Mouse (Mus musculus) cerebellum, adult 2 months (tissue): Measurements from ENCODE around the gene Aspscr1.

Experiments used
- CTCF ChIP-seq: fragments of 200-500 bp; IDR thresholded peaks from 2 replicates; pipeline ENCODE4 v1.5.1; 2011; ENCODE audit warnings: low read depth, mild to moderate bottlenecking, control low read depth, low read length, moderate library complexity, borderline replicate concordance; ENCODE audit not compliant: insufficient read depth
- POLR2A ChIP-seq: fragments of 200-500 bp; IDR thresholded peaks from 2 replicates; pipeline ENCODE4 v1.6.1; 2011; ENCODE audit warnings: low read length, control low read depth, borderline replicate concordance; ENCODE audit not compliant: insufficient read depth

- TF ChIP-seq CTCF: no peak
- peak; percentile 80 for TF ChIP-seq POLR2A
Measured at GRCm38 (mm10) chr11:120624680-120625111, 48.1 kb upstream of the Aspscr1 start.
